Mouse (Mus musculus): ENCODE data around the gene Ntn5. TPM values are rescaled to one million over a fixed set of nuclear protein-coding genes. Genes with fewer than 3 reads are reported as not detected.

The Ntn5 gene
- polyA plus RNA-seq, 1 experiment from 2014 or later, result not detected

DNA sequence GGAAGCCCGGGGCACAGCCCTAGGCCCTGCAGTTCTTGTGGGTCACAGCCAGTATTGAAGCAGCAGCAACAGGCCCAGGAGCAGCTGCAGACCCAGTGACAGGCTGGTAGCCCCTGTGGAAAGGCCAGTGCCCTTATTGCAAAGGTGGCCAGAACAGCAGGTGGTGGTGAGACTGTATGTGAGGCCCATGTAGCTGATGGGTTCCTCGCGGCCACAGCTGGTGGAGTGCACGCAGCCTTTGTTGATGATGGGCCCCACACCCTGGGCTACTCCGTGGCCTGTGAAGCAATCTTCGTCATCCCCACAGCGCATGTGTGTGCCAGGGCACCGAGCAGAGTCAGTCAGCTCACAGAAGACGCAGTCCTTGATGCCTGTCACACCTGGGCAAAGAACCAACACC lies 41.3 kb downstream of the Ntn5 start:
- Histone ChIP-seq H3K27ac (ENCODE audit: low read depth, low read length) (no peak overlapping the region), H3K4me3 (ENCODE audit: low read depth, low read length) (no peak overlapping the region), H3K9me3 (ENCODE audit: control insufficient read depth, low read length) (no peaks in the 10 kb centered on the region), H3K4me1 (ENCODE audit: control insufficient read depth, insufficient read depth, low read length) (no peaks in the 10 kb centered on the region), H3K9ac (ENCODE audit: low read length) (no peak overlapping the region), H3K4me2 (no peak overlapping the region), H3K36me3 (ENCODE audit: control insufficient read depth, insufficient read depth, low read length) (peaks cover 25% of the 10 kb centered on the region), H3K27me3 (ENCODE audit: control insufficient read depth, insufficient read depth, low read length) (no peaks in the 10 kb centered on the region)
- DNase-seq (ENCODE audit: low spot score, missing footprints) (no peak), ATAC-seq (ENCODE audit: low FRiP score) (no peak)
- 92% methylated on average over 9 of the region's 9 CpGs for WGBS

GRCm38 (mm10) chr7:45725713-45726112 lies 41.9 kb downstream of the Ntn5 start, which contains the start of gene Spaca4:
Gene Spaca4 (minus strand): TSS chr7:45725813.
- Histone ChIP-seq H3K36me3 (ENCODE audit: control insufficient read depth, insufficient read depth, low read length) (peaks cover 24% of the 10 kb centered on the region), H3K4me2 (no peak within 1 kb of the TSS), H3K4me3 (ENCODE audit: low read depth, low read length) (no peak within 1 kb of the TSS), H3K9me3 (ENCODE audit: control insufficient read depth, low read length) (no peaks in the 10 kb centered on the region), H3K9ac (ENCODE audit: low read length) (no peak within 1 kb of the TSS), H3K27me3 (ENCODE audit: control insufficient read depth, insufficient read depth, low read length) (no peaks in the 10 kb centered on the region), H3K27ac (ENCODE audit: low read depth, low read length) (no peak within 1 kb of the TSS), H3K4me1 (ENCODE audit: control insufficient read depth, insufficient read depth, low read length) (no peaks in the 10 kb centered on the region)
- DNase-seq (ENCODE audit: low spot score, missing footprints) (no peak), ATAC-seq (ENCODE audit: low FRiP score) (no peak)
- WGBS, result 87% methylated on average over 11 of the region's 11 CpGs

DNA sequence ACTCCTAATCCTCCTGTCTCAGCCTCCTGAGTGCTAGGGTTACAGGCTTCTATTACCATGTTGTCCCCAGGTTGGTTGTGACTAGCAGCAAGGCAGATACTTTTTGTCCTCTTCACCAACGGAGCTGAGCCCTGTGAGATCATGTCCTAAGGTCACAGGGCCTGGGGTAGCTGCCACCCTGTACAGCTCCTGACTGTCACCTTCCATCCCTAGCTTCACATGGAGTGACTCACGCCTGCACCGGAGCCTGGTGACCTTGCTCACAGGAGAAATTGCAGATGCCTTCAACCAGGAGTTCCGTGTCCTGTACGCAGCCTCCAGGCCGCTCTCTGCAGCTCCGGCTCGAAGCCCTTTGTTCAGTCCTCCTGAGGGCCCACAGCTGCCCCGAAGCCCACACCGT lies 42.6 kb downstream of the Ntn5 start:
- ATAC-seq (ENCODE audit: low FRiP score) (no peak), DNase-seq (ENCODE audit: low spot score, missing footprints) (no peak)
- H3K27me3 ChIP-seq (ENCODE audit: control insufficient read depth, insufficient read depth, low read length), result no peaks in the 10 kb centered on the region
- no peaks in the 10 kb centered on the region for H3K4me1 ChIP-seq (ENCODE audit: control insufficient read depth, insufficient read depth, low read length)
- no peak overlapping the region for H3K27ac ChIP-seq (ENCODE audit: low read depth, low read length)
- no peak overlapping the region for H3K4me3 ChIP-seq (ENCODE audit: low read depth, low read length)
- WGBS, result 91% methylated on average over 10 of the region's 10 CpGs
- H3K4me2 ChIP-seq, result no peak overlapping the region
- H3K36me3 ChIP-seq (ENCODE audit: control insufficient read depth, insufficient read depth, low read length), result peaks cover 20% of the 10 kb centered on the region
- H3K9me3 ChIP-seq (ENCODE audit: control insufficient read depth, low read length), result no peaks in the 10 kb centered on the region
- no peak overlapping the region for H3K9ac ChIP-seq (ENCODE audit: low read length)

GRCm38 (mm10) chr7:45727625-45728024 lies 43.8 kb downstream of the Ntn5 start:
- Histone ChIP-seq H3K27ac (ENCODE audit: low read depth, low read length) (no peak overlapping the region), H3K9ac (ENCODE audit: low read length) (no peak overlapping the region; the same call in 1 of the 2 replicates), H3K27me3 (ENCODE audit: control insufficient read depth, insufficient read depth, low read length) (no peaks in the 10 kb centered on the region), H3K9me3 (ENCODE audit: control insufficient read depth, low read length) (no peaks in the 10 kb centered on the region), H3K4me2 (no peak overlapping the region), H3K4me3 (ENCODE audit: low read depth, low read length) (no peak overlapping the region), H3K36me3 (ENCODE audit: control insufficient read depth, insufficient read depth, low read length) (peaks cover 16% of the 10 kb centered on the region; the same call in 1 of the 2 replicates), H3K4me1 (ENCODE audit: control insufficient read depth, insufficient read depth, low read length) (no peaks in the 10 kb centered on the region)
- 81% methylated on average over 3 of the region's 3 CpGs for WGBS
- DNase-seq (ENCODE audit: low spot score, missing footprints), result no peak
- ATAC-seq (ENCODE audit: low FRiP score), result no peak

GRCm38 (mm10) chr7:45730727-45731431 lies 47.1 kb downstream of the Ntn5 start:
- Histone ChIP-seq H3K9me3 (ENCODE audit: control insufficient read depth, low read length) (no peaks in the 10 kb centered on the region), H3K9ac (ENCODE audit: low read length) (no peak overlapping the region), H3K36me3 (ENCODE audit: control insufficient read depth, insufficient read depth, low read length) (peaks cover 5% of the 10 kb centered on the region; the same call in 1 of the 2 replicates), H3K27ac (ENCODE audit: low read depth, low read length) (no peak overlapping the region), H3K4me3 (ENCODE audit: low read depth, low read length) (no peak overlapping the region), H3K4me1 (ENCODE audit: control insufficient read depth, insufficient read depth, low read length) (no peaks in the 10 kb centered on the region), H3K4me2 (no peak overlapping the region), H3K27me3 (ENCODE audit: control insufficient read depth, insufficient read depth, low read length) (no peaks in the 10 kb centered on the region)
- WGBS, result 15% methylated on average over 16 of the region's 16 CpGs
- ATAC-seq (ENCODE audit: low FRiP score) (peak; percentile 50; the same call in 1 of the 2 replicates), DNase-seq (ENCODE audit: low spot score, missing footprints) (peak; percentile 93)

DNA sequence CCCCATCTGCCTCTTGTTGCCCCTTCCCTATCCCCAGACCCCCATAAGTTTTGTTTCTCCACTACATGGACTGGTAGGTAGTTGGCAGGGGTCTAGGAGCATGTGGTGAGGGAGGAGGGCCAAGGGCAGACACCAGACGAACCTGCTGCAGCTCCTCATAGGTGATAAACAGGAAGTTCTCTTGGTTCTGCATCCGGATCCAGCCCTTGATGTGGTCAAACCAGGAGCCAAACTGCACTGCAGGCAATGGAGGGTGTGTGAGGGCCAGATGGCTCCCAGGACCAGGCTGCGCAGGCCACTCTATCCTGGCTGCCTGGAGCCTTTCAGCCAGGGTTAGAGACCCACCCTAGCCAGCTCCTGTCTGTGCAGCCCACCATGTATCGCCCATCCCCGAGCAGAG lies 49.7 kb downstream of the Ntn5 start:
- Histone ChIP-seq H3K9me3 (ENCODE audit: control insufficient read depth, low read length) (no peaks in the 10 kb centered on the region), H3K4me3 (ENCODE audit: low read depth, low read length) (no peak overlapping the region)

DNA sequence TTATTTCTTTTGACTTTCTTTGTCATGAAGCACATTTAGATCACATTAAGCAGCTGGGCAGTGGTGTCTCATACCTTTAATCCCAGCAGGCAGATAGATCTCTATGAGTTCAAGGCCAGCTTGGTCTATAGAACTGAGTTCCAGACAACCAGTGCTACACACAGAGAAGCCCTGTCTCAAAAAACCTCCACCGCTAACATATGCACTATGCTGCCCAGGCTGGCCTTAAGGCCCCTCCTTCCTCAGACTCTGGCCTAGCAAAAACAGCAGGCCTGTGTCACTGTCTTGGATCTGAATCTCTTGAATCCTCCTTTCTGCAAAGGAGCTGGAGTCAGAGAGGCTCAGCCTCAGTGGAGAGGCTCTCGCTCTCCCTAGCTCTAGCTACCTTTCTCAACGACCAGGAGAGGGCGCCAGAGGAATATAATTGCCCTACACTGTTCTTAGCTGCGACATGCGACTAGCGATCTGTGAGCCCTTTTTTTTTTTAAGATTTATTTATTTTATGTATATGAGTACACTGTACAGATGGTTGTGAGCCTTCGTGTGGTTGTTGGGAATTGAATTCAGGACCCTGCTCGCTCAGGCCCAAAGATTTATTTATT lies 55.4 kb downstream of the Ntn5 start:
- Histone ChIP-seq H3K4me2 (no peak overlapping the region), H3K27ac (ENCODE audit: low read depth, low read length) (no peak overlapping the region), H3K36me3 (ENCODE audit: control insufficient read depth, insufficient read depth, low read length) (no peaks in the 10 kb centered on the region), H3K4me1 (ENCODE audit: control insufficient read depth, insufficient read depth, low read length) (no peaks in the 10 kb centered on the region), H3K27me3 (ENCODE audit: control insufficient read depth, insufficient read depth, low read length) (no peaks in the 10 kb centered on the region), H3K9me3 (ENCODE audit: control insufficient read depth, low read length) (no peaks in the 10 kb centered on the region), H3K4me3 (ENCODE audit: low read depth, low read length) (no peak overlapping the region), H3K9ac (ENCODE audit: low read length) (no peak overlapping the region)
- whole genome bisulfite sequencing, result 7% methylated on average over 9 of the region's 9 CpGs
- ATAC-seq (ENCODE audit: low FRiP score) (peak; percentile 86), DNase-seq (ENCODE audit: low spot score, missing footprints) (peak; percentile 94)

More for the DNA sequence above, 49.7 kb downstream of the Ntn5 start:
- Histone ChIP-seq H3K27me3 (ENCODE audit: control insufficient read depth, insufficient read depth, low read length) (no peaks in the 10 kb centered on the region), H3K4me2 (no peak overlapping the region), H3K27ac (ENCODE audit: low read depth, low read length) (no peak overlapping the region), H3K9ac (ENCODE audit: low read length) (no peak overlapping the region), H3K36me3 (ENCODE audit: control insufficient read depth, insufficient read depth, low read length) (no peaks in the 10 kb centered on the region), H3K4me1 (ENCODE audit: control insufficient read depth, insufficient read depth, low read length) (no peaks in the 10 kb centered on the region)
- DNase-seq (ENCODE audit: low spot score, missing footprints) (no peak), ATAC-seq (ENCODE audit: low FRiP score) (no peak)
- WGBS, result 75% methylated on average over 5 of the region's 5 CpGs

- 68% methylated on average over 10 of the region's 10 CpGs for WGBS
- H3K9ac ChIP-seq (ENCODE audit: low read length), result no peak overlapping the region
- DNase-seq (ENCODE audit: low spot score, missing footprints) (no peak), ATAC-seq (ENCODE audit: low FRiP score) (no peak)
- H3K4me3 ChIP-seq (ENCODE audit: low read depth, low read length), result no peak overlapping the region
- no peak overlapping the region for H3K27ac ChIP-seq (ENCODE audit: low read depth, low read length)
- H3K27me3 ChIP-seq (ENCODE audit: control insufficient read depth, insufficient read depth, low read length), result no peaks in the 10 kb centered on the region
- H3K9me3 ChIP-seq (ENCODE audit: control insufficient read depth, low read length), result no peaks in the 10 kb centered on the region
- H3K36me3 ChIP-seq (ENCODE audit: control insufficient read depth, insufficient read depth, low read length), result no peaks in the 10 kb centered on the region
- H3K4me2 ChIP-seq, result no peak overlapping the region
- no peaks in the 10 kb centered on the region for H3K4me1 ChIP-seq (ENCODE audit: control insufficient read depth, insufficient read depth, low read length)
These were observed 56.0 kb downstream of the Ntn5 start for GRCm38 (mm10) chr7:45739820-45740219.

- WGBS, result 87% methylated on average over 12 of the region's 12 CpGs
- Histone ChIP-seq H3K9me3 (ENCODE audit: control insufficient read depth, low read length) (no peaks in the 10 kb centered on the region), H3K27ac (ENCODE audit: low read depth, low read length) (no peak overlapping the region), H3K4me2 (no peak overlapping the region), H3K4me3 (ENCODE audit: low read depth, low read length) (no peak overlapping the region), H3K27me3 (ENCODE audit: control insufficient read depth, insufficient read depth, low read length) (no peaks in the 10 kb centered on the region), H3K36me3 (ENCODE audit: control insufficient read depth, insufficient read depth, low read length) (no peaks in the 10 kb centered on the region), H3K9ac (ENCODE audit: low read length) (no peak overlapping the region), H3K4me1 (ENCODE audit: control insufficient read depth, insufficient read depth, low read length) (no peaks in the 10 kb centered on the region)
- no peak for ATAC-seq (ENCODE audit: low FRiP score)
- peak; percentile 62 for DNase-seq (ENCODE audit: low spot score, missing footprints)
These were observed 57.5 kb downstream of the Ntn5 start for GRCm38 (mm10) chr7:45741308-45741707.
